In genomic region chr11:53157621-53158259, GRCm38 (mm10) we compare ENCODE assay signal across 15 mouse cellular contexts.
A peak's percentile ranks its signal among the peaks of the same experiment; 100 is the strongest.
DNase-seq lines count a peak whose midpoint lies in the region; ATAC-seq and TF ChIP-seq lines count a peak whose summit lies in the region.
"Had no signal": no experiment of that assay in that cellular context is flagged by ENCODE, and none has a peak within 500 bp of the region (broad histone marks: within the 10 kb centered on the region; RNA-seq: fewer than 3 reads in every experiment).

No protein-coding gene starts in this region.

- no peak overlapping the region for H3K4me2 ChIP-seq in embryonic facial prominence, embryonic 15.5 days (replicated peaks)
- H3K4me2 ChIP-seq in forebrain, embryonic 16.5 days (ENCODE audit: low read length): no peak overlapping the region
- H3K4me2 ChIP-seq in forebrain, postnatal 0 days (ENCODE audit: low read depth): no peak overlapping the region
- H3K4me2 ChIP-seq: liver, embryonic 13.5 days; stomach, embryonic 15.5 days had no signal

- no peak overlapping the region for H3K4me3 ChIP-seq in embryonic facial prominence, embryonic 15.5 days (replicated peaks)
- no peak overlapping the region for H3K4me3 ChIP-seq in embryonic facial prominence, embryonic 10.5 days
- H3K4me3 ChIP-seq in forebrain, embryonic 16.5 days (replicated peaks; ENCODE audit: low read length): no peak overlapping the region
- H3K4me3 ChIP-seq in forebrain, postnatal 0 days (ENCODE audit: low read depth, low read length): no peak overlapping the region
- H3K4me3 ChIP-seq: heart, embryonic 10.5 days; liver, embryonic 13.5 days; stomach, embryonic 15.5 days had no signal

- H3K36me3 ChIP-seq in embryonic facial prominence, embryonic 15.5 days: no peaks in the 10 kb centered on the region
- no peaks in the 10 kb centered on the region for H3K36me3 ChIP-seq in embryonic facial prominence, embryonic 10.5 days (replicated peaks)
- no peaks in the 10 kb centered on the region for H3K36me3 ChIP-seq in forebrain, embryonic 16.5 days (ENCODE audit: control insufficient read depth, insufficient read depth)
- no peaks in the 10 kb centered on the region for H3K36me3 ChIP-seq in forebrain, postnatal 0 days (ENCODE audit: insufficient read depth)
- H3K36me3 ChIP-seq: heart, embryonic 10.5 days; liver, embryonic 13.5 days; stomach, embryonic 15.5 days had no signal

- no peak overlapping the region for H3K9ac ChIP-seq in embryonic facial prominence, embryonic 15.5 days
- no peak overlapping the region for H3K9ac ChIP-seq in forebrain, embryonic 16.5 days (replicated peaks; ENCODE audit: low read depth, low read length)
- H3K9ac ChIP-seq in forebrain, postnatal 0 days: no peak overlapping the region
- H3K9ac ChIP-seq: liver, embryonic 13.5 days; stomach, embryonic 15.5 days had no signal

- no peak overlapping the region for H3K27ac ChIP-seq in embryonic facial prominence, embryonic 15.5 days (replicated peaks)
- no peak overlapping the region for H3K27ac ChIP-seq in embryonic facial prominence, embryonic 10.5 days (replicated peaks)
- no peak overlapping the region for H3K27ac ChIP-seq in forebrain, embryonic 16.5 days (ENCODE audit: low read length)
- H3K27ac ChIP-seq in forebrain, postnatal 0 days (ENCODE audit: low read depth, low read length): no peak overlapping the region
- H3K27ac ChIP-seq: heart, embryonic 10.5 days; liver, embryonic 13.5 days; macrophage; stomach, embryonic 15.5 days had no signal

- ATAC-seq in embryonic facial prominence, embryonic 15.5 days (ENCODE audit: insufficient number of reproducible peaks, low FRiP score, low TSS enrichment, low read depth): peak; percentile 34; the same call in 1 of the 2 replicates
- ATAC-seq in forebrain, embryonic 16.5 days: no peak
- ATAC-seq in forebrain, postnatal 0 days: no peak

- no peaks in the 10 kb centered on the region for H3K9me3 ChIP-seq in embryonic facial prominence, embryonic 15.5 days (replicated peaks)
- no peaks in the 10 kb centered on the region for H3K9me3 ChIP-seq in embryonic facial prominence, embryonic 10.5 days
- no peaks in the 10 kb centered on the region for H3K9me3 ChIP-seq in forebrain, embryonic 16.5 days (ENCODE audit: control insufficient read depth, low read length)
- H3K9me3 ChIP-seq in forebrain, postnatal 0 days (ENCODE audit: low read length): no peaks in the 10 kb centered on the region
- H3K9me3 ChIP-seq: heart, embryonic 10.5 days; liver, embryonic 13.5 days; stomach, embryonic 15.5 days had no signal

- DNase-seq in embryonic facial prominence, embryonic 10.5 days (ENCODE audit: low spot score): no peak
- peak; percentile 2 for DNase-seq in lung, postnatal 36 days
- DNase-seq in lung, postnatal 14 days: no peak
- peak; percentile 14 for DNase-seq in induced T-regulatory cell, adult 2 months (ENCODE audit: low read depth)
- peak; percentile 56 for DNase-seq in thymus, postnatal 14 days
- no peak for DNase-seq in forebrain, postnatal 0 days
- DNase-seq: kidney, adult 11 months; kidney, postnatal 4 days; liver, embryonic 13.5 days; right cerebral cortex, postnatal 4 days had no signal

- no peaks in the 10 kb centered on the region for H3K27me3 ChIP-seq in embryonic facial prominence, embryonic 15.5 days
- H3K27me3 ChIP-seq in embryonic facial prominence, embryonic 10.5 days (replicated peaks; ENCODE audit: low read depth, poor library complexity, severe bottlenecking): no peaks in the 10 kb centered on the region
- no peaks in the 10 kb centered on the region for H3K27me3 ChIP-seq in forebrain, embryonic 16.5 days (replicated peaks; ENCODE audit: control insufficient read depth, insufficient read depth, low read length)
- H3K27me3 ChIP-seq in forebrain, postnatal 0 days (ENCODE audit: insufficient read depth, low read length): no peaks in the 10 kb centered on the region
- H3K27me3 ChIP-seq: liver, embryonic 13.5 days; stomach, embryonic 15.5 days had no signal

- no peaks in the 10 kb centered on the region for H3K4me1 ChIP-seq in embryonic facial prominence, embryonic 15.5 days
- H3K4me1 ChIP-seq in embryonic facial prominence, embryonic 10.5 days: no peaks in the 10 kb centered on the region
- no peaks in the 10 kb centered on the region for H3K4me1 ChIP-seq in forebrain, embryonic 16.5 days (replicated peaks; ENCODE audit: control insufficient read depth, insufficient read depth, low read length)
- no peaks in the 10 kb centered on the region for H3K4me1 ChIP-seq in forebrain, postnatal 0 days (ENCODE audit: insufficient read depth)
- H3K4me1 ChIP-seq: heart, embryonic 10.5 days had no signal

- WGBS in embryonic facial prominence, embryonic 15.5 days: 68% methylated on average over 6 of the region's 6 CpGs
- 78% methylated on average over 6 of the region's 6 CpGs for WGBS in embryonic facial prominence, embryonic 10.5 days
- 77% methylated on average over 6 of the region's 6 CpGs for WGBS in forebrain, embryonic 16.5 days
- 78% methylated on average over 6 of the region's 6 CpGs for WGBS in forebrain, postnatal 0 days

- no peak for TF ChIP-seq CTCF in forebrain, postnatal 0 days (IDR thresholded peaks at IDR 0.05; ENCODE audit: low read depth)

Comparison
In these comparisons a context has a peak if more than half of its experiments do, and no peak if none do; other contexts are left out.
1. DNase-seq: peak in lung, postnatal 36 days (single experiment), induced T-regulatory cell, adult 2 months (single experiment) and thymus, postnatal 14 days (single experiment); none in embryonic facial prominence, embryonic 10.5 days (single experiment), lung, postnatal 14 days (single experiment) and forebrain, postnatal 0 days (single experiment).